Mouse (Mus musculus): ENCODE data around the gene Hsbp1. TPM values are rescaled to one million over a fixed set of nuclear protein-coding genes. Genes with fewer than 3 reads are reported as not detected.
"Not testable (repeated sequence)": the region's sequence is repeated elsewhere in the genome, so short reads cannot be mapped to it uniquely, and the experiment has no call there.

The Hsbp1 gene
- polyA plus RNA-seq, 2 experiments, result 54.1 to 78.0 TPM

GRCm38 (mm10) chr8:119345683-119346075, 1.4 kb downstream of the Hsbp1 start:
- peak; percentile 37; the same call in 1 of the 2 replicates for TF ChIP-seq CTCF (IDR thresholded peaks at IDR 0.05; ENCODE audit: low read depth)
- TF ChIP-seq EP300 (IDR thresholded peaks at IDR 0.05; ENCODE audit: low read depth), result no peak
- WGBS (ENCODE audit: insufficient replicate concordance), result 63% methylated on average over 15 of the region's 15 CpGs
- ATAC-seq (ENCODE audit: insufficient read depth) (no peak), DNase-seq (ENCODE audit: low read depth in 3 of 3, low spot score in 3 of 3) (no peak)
- H3K9ac ChIP-seq (replicated peaks), result no peak overlapping the region
- peaks cover 14% of the 10 kb centered on the region for H3K36me3 ChIP-seq (replicated peaks; ENCODE audit: control insufficient read depth, insufficient read depth, low read depth)
- H3K4me1 ChIP-seq (replicated peaks; ENCODE audit: control insufficient read depth in 2 of 2, insufficient read depth in 2 of 2, low read length in 1 of 2), result peaks cover 2 to 14% of the 10 kb centered on the region in 2 experiments; a peak in 2 of 4 replicates
- H3K27ac ChIP-seq, result no peak overlapping the region
- H3K9me3 ChIP-seq (ENCODE audit: control insufficient read depth, low read length), result no peaks in the 10 kb centered on the region; the same call in 1 of the 2 replicates
- H3K4me2 ChIP-seq (ENCODE audit: low read depth), result peak overlapping the region; percentile 85
- H3K4me3 ChIP-seq (ENCODE audit: insufficient read depth in 1 of 2, low read depth in 2 of 2, low read length in 2 of 2), result peak overlapping the region; percentile 94 to 99; a peak in 3 of 4 replicates
- no peaks in the 10 kb centered on the region for H3K27me3 ChIP-seq (ENCODE audit: control insufficient read depth, insufficient read depth, low read length)

DNA sequence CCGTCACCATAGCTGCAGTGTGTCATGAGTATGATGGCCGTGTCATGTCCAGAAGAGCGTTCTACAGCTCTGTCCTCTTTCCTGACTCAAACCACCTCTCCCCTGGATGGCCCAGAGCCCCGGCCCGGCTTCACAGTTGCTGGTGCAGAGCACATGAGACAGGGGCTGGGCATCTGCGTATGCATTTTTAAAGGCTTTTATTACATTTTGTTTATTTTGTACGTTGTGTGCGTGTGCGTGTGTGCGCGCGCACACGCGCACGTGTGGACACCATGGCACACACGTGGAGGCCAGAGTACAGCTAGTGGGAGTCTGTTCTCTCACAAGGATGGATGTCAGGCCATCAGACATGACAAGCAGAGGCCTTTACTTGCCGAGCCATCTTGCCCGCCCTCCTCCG, 7.4 kb downstream of the Hsbp1 start:
- DNase-seq (ENCODE audit: low read depth in 3 of 3, low spot score in 3 of 3), result no peak
- Histone ChIP-seq H3K9ac (replicated peaks) (no peak overlapping the region), H3K27me3 (ENCODE audit: control insufficient read depth, insufficient read depth, low read length) (no peaks in the 10 kb centered on the region), H3K4me2 (ENCODE audit: low read depth) (no peak overlapping the region), H3K9me3 (ENCODE audit: control insufficient read depth, low read length) (no peaks in the 10 kb centered on the region), H3K4me3 (ENCODE audit: insufficient read depth in 1 of 2, low read depth in 2 of 2, low read length in 2 of 2) (no peak overlapping the region), H3K4me1 (replicated peaks; ENCODE audit: control insufficient read depth in 2 of 2, insufficient read depth in 2 of 2, low read length in 1 of 2) (peaks cover 6 to 22% of the 10 kb centered on the region in 2 experiments), H3K27ac (no peak overlapping the region), H3K36me3 (replicated peaks; ENCODE audit: control insufficient read depth, insufficient read depth, low read depth) (peaks cover 14% of the 10 kb centered on the region)
- ATAC-seq (ENCODE audit: insufficient read depth), result no peak
- no peak for TF ChIP-seq EP300 (IDR thresholded peaks at IDR 0.05; ENCODE audit: low read depth)
- TF ChIP-seq CTCF (IDR thresholded peaks at IDR 0.05; ENCODE audit: low read depth), result no peak
- 84% methylated on average over 19 of the region's 19 CpGs for WGBS (ENCODE audit: insufficient replicate concordance)

- Histone ChIP-seq H3K4me1 (replicated peaks; ENCODE audit: control insufficient read depth in 2 of 2, insufficient read depth in 2 of 2, low read length in 1 of 2) (peaks cover 6 to 22% of the 10 kb centered on the region in 2 experiments), H3K9me3 (ENCODE audit: control insufficient read depth, low read length) (no peaks in the 10 kb centered on the region), H3K27me3 (ENCODE audit: control insufficient read depth, insufficient read depth, low read length) (no peaks in the 10 kb centered on the region), H3K4me2 (ENCODE audit: low read depth) (peak overlapping the region; percentile 11; the same call in 1 of the 2 replicates), H3K27ac (no peak overlapping the region), H3K9ac (replicated peaks) (no peak overlapping the region; the same call in 1 of the 2 replicates), H3K4me3 (ENCODE audit: insufficient read depth in 1 of 2, low read depth in 2 of 2, low read length in 2 of 2) (no peak overlapping the region), H3K36me3 (replicated peaks; ENCODE audit: control insufficient read depth, insufficient read depth, low read depth) (peaks cover 4% of the 10 kb centered on the region)
- WGBS (ENCODE audit: insufficient replicate concordance), result 32% methylated on average over 10 of the region's 10 CpGs
- ATAC-seq (ENCODE audit: insufficient read depth), result peak; percentile 66
- no peak for DNase-seq (ENCODE audit: low read depth in 3 of 3, low spot score in 3 of 3)
- TF ChIP-seq CTCF (IDR thresholded peaks at IDR 0.05; ENCODE audit: low read depth) (no peak), EP300 (IDR thresholded peaks at IDR 0.05; ENCODE audit: low read depth) (peak; percentile 38; the same call in 1 of the 2 replicates)
These were observed 8.8 kb downstream of the Hsbp1 start for GRCm38 (mm10) chr8:119352977-119353658.

DNA sequence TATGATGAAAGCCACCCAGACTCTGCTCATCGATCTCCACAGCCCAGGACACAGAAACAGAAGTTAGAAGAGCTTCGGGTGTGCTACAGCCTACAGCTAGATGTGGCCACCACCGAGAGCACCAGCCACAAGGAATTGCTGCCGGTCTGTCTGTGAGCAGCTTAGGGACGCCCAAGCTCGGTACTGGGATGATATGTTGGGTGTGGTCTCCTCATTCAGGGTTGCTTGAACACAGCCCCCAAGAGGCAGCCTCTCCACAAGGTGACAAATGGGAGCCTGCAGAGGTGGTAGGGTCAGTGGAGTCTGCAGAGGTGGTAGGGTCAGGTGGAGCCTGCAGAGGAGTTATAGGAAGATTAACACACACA, 9.4 kb downstream of the Hsbp1 start:
- H3K4me1 ChIP-seq (replicated peaks; ENCODE audit: control insufficient read depth in 2 of 2, insufficient read depth in 2 of 2, low read length in 1 of 2), result peaks cover 6 to 22% of the 10 kb centered on the region in 2 experiments
- TF ChIP-seq CTCF (IDR thresholded peaks at IDR 0.05; ENCODE audit: low read depth), result no peak
- no peak for TF ChIP-seq EP300 (IDR thresholded peaks at IDR 0.05; ENCODE audit: low read depth)
- H3K4me2 ChIP-seq (ENCODE audit: low read depth), result no peak overlapping the region

GRCm38 (mm10) chr8:119356631-119357030, 12.3 kb downstream of the Hsbp1 start:
- not testable (repeated sequence) for H3K4me3 ChIP-seq (ENCODE audit: insufficient read depth in 1 of 2, low read depth in 2 of 2, low read length in 2 of 2); ATAC-seq (ENCODE audit: insufficient read depth); H3K27me3 ChIP-seq (ENCODE audit: control insufficient read depth, insufficient read depth, low read length); H3K9me3 ChIP-seq (ENCODE audit: control insufficient read depth, low read length); H3K27ac ChIP-seq; DNase-seq (ENCODE audit: low read depth in 3 of 3, low spot score in 3 of 3); H3K36me3 ChIP-seq (replicated peaks; ENCODE audit: control insufficient read depth, insufficient read depth, low read depth); H3K4me2 ChIP-seq (ENCODE audit: low read depth); H3K9ac ChIP-seq (replicated peaks)
- peaks cover 6 to 16% of the 10 kb centered on the region in 2 experiments for H3K4me1 ChIP-seq (replicated peaks; ENCODE audit: control insufficient read depth in 2 of 2, insufficient read depth in 2 of 2, low read length in 1 of 2)
- TF ChIP-seq CTCF (IDR thresholded peaks at IDR 0.05; ENCODE audit: low read depth), result peak; percentile 75
- WGBS (ENCODE audit: insufficient replicate concordance), result 36% methylated on average over 5 of the region's 5 CpGs

More for the DNA sequence above, 9.4 kb downstream of the Hsbp1 start:
- Histone ChIP-seq H3K36me3 (replicated peaks; ENCODE audit: control insufficient read depth, insufficient read depth, low read depth) (peaks cover 4% of the 10 kb centered on the region), H3K27me3 (ENCODE audit: control insufficient read depth, insufficient read depth, low read length) (no peaks in the 10 kb centered on the region), H3K9me3 (ENCODE audit: control insufficient read depth, low read length) (no peaks in the 10 kb centered on the region), H3K9ac (replicated peaks) (no peak overlapping the region), H3K27ac (no peak overlapping the region), H3K4me3 (ENCODE audit: insufficient read depth in 1 of 2, low read depth in 2 of 2, low read length in 2 of 2) (no peak overlapping the region)
- DNase-seq (ENCODE audit: low read depth in 3 of 3, low spot score in 3 of 3), result no peak
- 19% methylated on average over 6 of the region's 6 CpGs for WGBS (ENCODE audit: insufficient replicate concordance)
- ATAC-seq (ENCODE audit: insufficient read depth), result peak; percentile 40
